Mouse (Mus musculus) common myeloid progenitor, adult 5-6 weeks (primary cell): ENCODE results near the gene Selenok. TPM values are rescaled to one million over a fixed set of nuclear protein-coding genes. Genes with fewer than 3 reads are reported as not detected.

Experiments used
- ATAC-seq: replicated peaks from 2 replicates; pipeline ENCODE4 v1.8.0; 2016; ENCODE audit warnings: low read depth, mild to moderate bottlenecking, moderate TSS enrichment, inconsistent platforms; ENCODE audit not compliant: poor library complexity, severe bottlenecking
- total RNA-seq: library from RNA; stranded (forward); fragments of 200-1000, 187-1606 nt; gene quantifications from 2 replicates; pipeline ENCODE4 v1.2.3, GENCODE M21; 2017

The Selenok gene
- total RNA-seq, 1 experiment from 2014 or later = 175 TPM

DNA sequence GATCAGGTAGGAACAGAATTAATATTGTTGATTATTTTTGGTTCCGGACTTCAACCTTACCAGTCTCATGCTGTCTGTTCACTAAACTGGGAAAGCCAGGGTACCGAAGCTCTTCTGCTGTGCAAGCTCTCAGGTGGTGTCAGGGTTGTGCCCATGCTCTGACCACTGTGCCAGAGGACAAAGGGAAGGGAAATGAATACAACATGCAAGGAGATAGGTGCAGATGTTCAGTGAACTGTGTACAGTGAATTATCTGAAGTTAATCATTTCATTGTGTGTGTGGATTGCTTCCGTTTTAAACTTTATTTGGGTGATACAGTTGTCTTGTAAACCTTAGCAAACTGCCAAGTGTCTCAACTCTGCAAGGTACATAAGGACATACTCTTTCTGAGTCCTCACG, 20.2 kb downstream of the Selenok start:
- no peak for ATAC-seq

- no peak for ATAC-seq
These were observed 26.9 kb downstream of the Selenok start for GRCm38 (mm10) chr14:29994976-29995375.

- ATAC-seq = no peak
These were observed 28.1 kb downstream of the Selenok start for GRCm38 (mm10) chr14:29996000-29996751.

GRCm38 (mm10) chr14:29997345-29997744, 29.2 kb downstream of the Selenok start:
- ATAC-seq = no peak

DNA sequence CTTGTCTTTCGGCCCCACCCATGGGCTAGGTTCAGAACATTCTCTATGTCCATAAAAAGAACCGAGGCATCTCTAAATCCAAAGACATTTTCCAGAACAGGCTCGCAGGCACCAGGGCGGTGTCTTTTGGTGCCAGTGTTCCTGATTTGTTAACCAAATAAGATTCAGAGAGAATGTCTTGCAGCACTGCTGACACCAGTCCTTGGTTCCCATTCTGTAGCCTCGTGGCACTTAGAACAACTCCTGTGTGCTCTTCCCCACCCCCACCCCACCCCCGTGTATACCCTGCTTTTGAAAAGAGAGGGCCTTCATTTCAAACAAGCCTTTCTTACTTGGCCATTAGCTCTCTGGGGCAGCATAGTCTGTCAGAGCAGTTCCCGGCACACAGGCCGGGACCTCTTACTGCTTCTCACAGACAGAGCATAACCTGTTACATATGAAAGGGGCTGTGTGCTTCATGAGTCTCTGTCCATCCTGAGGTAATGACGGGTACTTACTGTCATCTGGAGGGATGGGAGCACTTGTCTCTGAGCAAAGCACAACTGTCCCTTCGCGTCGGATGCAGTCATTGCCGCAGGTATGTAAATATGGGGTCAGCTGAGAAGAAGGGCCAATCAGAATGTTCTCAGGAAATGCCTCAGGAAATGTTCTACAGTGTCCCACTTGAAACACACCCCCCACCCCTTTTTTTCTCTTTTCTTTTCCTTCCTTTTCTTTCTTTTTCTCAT, 30.8 kb downstream of the Selenok start:
- no peak for ATAC-seq

DNA sequence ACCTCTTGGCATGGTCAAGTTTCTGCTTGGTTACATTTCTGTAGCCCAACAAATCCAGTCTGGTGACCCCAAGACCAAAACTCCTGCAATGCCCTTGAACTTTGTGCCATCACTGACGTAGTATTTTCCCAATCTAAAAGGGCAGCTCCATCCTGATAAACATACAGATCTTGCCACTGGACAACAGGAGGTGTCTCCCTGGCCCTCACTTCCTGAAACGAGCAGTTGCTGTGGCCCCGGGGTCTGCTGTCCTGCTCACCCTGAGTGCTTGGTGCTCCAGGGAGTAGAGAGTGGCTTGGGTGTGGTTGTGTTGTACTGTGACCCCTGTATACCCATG, 31.3 kb downstream of the Selenok start:
- ATAC-seq = no peak

DNA sequence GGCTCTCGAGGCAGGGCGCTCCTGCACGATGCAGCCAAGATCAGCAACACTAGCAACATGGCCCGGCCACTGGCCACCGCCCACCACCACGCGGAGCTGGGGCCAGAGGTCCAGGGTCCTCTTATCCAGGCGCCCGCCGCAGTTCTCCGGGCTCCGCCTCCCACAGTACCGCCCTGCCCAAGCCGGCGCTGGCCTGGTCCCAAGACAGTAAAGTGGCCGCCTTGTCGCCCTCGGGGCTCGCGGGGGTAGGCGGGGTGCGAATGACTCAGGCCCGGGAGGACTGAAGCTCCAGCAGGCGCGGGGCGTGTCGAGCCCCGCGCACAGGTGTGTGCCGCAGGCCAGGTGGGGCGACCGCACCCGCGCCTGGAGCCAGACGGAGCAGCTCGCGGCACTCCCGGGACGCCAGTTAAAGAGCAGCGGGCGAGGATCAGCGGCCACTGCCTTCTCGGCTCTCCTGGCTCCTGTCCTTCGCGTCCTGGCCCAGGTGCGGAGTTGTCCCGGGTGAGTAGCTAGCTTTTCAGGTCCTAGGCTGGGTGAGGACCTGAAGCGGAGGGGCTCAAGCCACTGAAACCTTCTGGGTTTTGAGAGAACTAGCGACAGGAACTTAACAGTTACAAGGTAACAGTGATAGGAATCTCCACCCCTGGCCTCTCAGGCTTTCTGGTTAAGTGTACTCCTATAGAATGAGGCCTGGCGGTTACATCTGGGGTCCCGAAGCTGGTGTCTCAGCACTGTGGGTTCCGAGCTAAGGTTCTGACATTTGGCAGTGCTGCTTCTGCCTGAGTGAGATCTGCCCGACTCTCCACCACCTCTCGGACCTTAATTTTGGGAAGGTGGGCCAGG, 40.8 kb downstream of the Selenok start, which contains the start of the genes Il17rb and Chdh:
Gene Il17rb (minus strand): TSS at position 164 of the 843 bp plus-strand sequence.
Gene Chdh (plus strand): TSS at position 291 of the 843 bp plus-strand sequence.
- peak; percentile 78 for ATAC-seq

DNA sequence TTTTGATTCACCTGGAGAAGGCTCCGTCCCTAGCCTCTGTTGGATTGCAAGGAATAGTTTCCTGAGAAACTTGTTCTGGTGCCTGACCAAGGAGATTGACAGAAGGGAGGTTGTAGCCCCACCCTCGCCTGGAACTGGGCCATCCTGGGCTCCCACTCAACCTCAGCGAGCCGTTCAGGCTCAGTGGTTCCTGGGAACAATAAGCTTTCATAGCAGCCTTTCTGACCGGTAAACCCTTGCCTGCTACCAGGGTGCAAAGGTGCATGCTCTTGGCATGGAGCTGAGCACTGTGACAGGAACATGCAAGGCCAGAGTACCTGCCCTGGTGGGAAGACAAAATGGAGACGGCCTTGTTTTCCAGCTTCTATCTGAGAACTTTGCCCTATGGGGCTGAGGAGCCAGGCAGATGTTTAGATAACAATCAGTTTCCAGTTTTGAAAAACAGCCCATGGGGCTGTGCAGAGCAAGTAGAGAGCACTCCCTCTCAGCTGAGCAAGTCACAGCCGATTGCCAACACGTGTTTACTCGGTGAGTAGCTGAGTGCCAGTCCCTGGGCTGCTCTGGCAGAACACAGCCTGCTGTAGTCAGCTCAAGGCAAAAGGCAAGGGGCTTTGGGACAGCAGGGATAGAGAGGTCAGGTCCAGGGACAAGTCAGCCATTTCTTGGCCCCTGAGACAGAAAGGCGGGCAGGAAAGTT, 41.9 kb downstream of the Selenok start:
- ATAC-seq = no peak

- no peak for ATAC-seq
These were observed 43.9 kb downstream of the Selenok start for GRCm38 (mm10) chr14:30011886-30012560.

DNA sequence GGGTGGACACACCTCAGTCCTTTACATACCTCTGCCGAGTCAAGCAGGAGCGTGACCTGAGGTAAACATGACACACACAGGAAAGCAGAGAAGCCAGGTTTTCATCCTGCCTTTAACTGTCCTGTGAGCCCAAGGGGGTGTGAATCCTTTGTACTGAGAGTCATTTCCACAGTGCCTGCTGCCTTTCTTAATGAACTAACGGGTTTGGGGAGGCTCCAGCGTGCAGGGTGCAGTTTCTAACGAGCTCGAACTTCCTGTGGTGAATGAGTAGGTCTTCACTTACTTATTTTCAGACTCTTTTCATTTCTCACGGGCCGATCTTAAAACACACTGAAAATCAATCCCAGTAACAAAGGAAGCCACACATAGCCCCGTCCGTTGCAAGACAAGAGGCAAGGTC, 46.4 kb downstream of the Selenok start:
- peak; percentile 50 for ATAC-seq

DNA sequence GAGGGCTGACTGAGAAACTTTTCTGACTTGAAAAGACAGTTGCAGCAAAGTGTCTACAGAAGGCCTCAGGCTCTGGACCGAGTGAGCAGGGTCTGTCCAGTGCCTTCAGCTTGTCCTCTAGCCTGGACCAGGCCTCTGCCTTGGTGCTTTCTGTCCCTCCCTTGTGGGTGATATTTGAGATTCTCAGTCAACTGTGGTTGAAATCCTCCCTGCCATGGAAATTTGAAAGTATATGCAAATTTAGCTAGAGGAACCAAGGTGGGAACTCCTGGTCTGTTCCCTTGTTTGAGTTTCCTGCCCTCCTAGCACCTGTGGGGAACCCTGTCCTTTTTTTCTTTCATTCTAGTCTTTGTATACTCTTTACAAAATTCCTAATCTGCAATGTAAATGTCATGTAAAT, 46.9 kb downstream of the Selenok start:
- no peak for ATAC-seq

DNA sequence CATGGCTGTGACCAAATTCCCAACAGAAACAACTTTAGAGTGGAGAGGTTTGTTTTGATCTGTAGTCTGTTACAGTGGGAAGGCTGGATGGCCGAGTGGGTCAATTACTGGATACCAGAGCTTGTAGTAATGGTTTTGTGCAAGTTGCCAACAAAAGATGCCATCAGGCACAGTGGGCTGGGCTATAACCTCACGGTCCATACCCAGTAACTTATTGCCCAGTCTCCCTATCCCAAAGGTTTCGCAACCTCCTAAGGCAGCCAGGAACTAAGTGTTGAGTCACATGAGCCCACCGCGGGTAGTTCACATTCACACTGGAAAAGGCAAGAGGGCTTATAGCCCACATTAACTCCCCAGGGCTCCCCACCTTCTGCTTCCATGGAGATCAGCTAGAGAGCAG, 48.6 kb downstream of the Selenok start:
- ATAC-seq = no peak

DNA sequence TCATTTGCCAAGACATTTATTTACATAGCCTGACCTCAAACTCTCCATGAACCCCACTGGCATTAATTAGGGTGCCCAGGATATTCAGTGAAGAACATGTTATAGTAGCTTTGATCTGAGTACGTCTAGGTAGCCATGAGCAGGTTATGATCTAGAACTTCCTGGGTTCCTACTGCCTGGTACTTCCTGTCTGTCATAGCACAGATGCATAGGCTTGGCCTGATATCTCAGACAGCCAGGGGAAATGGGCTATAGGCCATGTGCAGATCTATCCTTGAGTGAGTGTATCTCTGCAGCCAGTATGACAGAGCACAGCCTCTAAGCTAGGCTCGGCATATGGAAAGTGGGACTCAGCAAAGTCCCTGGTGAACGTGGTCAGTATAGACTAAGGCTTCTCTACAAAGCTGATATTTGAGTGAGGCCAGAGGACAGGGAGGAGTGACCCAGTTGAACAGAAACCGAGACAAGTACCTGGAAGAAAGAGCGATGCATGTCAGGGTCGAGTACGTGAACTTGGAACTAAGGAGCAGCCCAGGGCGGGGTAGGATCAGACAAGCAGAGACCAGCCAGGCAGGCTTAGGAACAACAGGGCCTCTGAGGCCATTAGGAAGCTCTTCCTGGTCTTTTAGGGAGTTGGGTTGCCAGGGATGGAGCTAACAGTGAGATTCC, 49.8 kb downstream of the Selenok start:
- ATAC-seq = no peak

DNA sequence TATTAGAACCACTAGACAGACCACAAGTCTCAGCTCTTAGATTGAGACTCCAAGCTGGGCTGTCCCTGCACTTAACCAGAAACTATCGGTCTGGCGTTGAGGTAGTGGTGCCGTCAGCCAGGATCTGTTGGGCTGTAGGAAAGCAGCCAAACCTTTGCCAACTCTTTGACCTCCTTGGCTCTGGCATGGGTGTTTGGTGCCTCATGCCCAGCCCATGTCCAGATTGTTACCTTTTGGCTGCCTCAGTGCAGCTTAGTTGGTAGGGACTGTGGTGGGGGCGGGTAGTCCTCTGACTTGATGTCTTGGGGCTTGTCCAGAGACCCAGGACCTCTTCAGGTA, 50.3 kb downstream of the Selenok start:
- ATAC-seq = no peak

DNA sequence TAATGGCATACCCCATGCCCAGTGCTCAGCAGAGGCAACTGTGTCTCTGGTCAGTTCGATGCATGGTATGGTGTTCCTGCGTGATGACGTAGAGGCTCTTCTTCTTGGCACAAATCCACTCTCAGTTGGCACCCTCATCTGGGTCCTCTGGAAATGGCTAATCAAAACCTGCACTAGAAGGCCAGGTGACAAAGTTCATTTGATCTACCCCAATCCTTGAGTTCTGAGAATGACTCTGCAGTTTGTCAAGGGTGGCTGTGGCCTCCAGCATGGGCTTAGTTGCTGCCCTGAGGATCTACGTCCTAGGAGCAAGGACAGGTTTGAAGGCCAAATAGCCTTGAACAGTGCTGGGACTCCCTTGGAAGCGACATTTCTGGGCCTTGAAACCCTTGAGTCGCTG, 50.7 kb downstream of the Selenok start:
- no peak for ATAC-seq

GRCm38 (mm10) chr14:30019375-30019774, 51.3 kb downstream of the Selenok start:
- no peak for ATAC-seq

GRCm38 (mm10) chr14:30019792-30020575, 51.9 kb downstream of the Selenok start:
- peak; percentile 50 for ATAC-seq

DNA sequence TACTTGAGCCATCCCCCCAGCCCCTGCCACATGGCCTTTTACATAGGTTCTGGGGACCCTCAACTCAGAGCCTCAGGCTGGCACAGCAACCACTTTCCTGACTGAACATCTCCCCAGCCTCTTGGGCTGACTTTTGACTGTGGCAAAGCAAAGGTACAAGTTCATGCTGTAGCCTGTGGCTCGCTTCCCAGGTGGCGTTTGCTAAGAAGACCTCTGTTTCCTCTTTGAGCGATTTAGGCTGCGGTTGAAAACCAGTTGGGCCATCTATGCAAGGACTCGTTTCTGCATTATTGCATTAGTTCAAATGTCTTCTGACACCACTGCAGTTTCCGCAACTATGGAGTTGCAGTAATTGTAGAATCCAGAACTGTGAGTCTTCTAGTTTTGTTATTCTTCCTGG, 54.4 kb downstream of the Selenok start:
- peak; percentile 45 for ATAC-seq
